Mouse (Mus musculus) spleen, adult 2 months (tissue): ENCODE results near the gene 4930470P17Rik. TPM values are rescaled to one million over a fixed set of nuclear protein-coding genes. Genes with fewer than 3 reads are reported as not detected.

ENCODE experiments used
- DNase-seq, 2 experiments: peaks; one replicate each; pipeline versions ENCODE4 v3.0.0 to v3.0.0-alpha.2; 2012 to 2021; ENCODE audit warnings: low spot score in 2 of 2, low read depth in 1 of 2
- H3K27ac ChIP-seq: fragments of 200-500 bp; 2 replicates; pipeline ENCODE4 v1.5.1; 2012; ENCODE audit warnings: low read length, inconsistent platforms; ENCODE audit not compliant: insufficient read depth
- H3K27me3 ChIP-seq: fragments of 200-500 bp; 2 replicates; pipeline ENCODE4 v1.6.1; 2012; ENCODE audit warnings: mild to moderate bottlenecking, moderate library complexity, low read length, inconsistent platforms; ENCODE audit not compliant: control insufficient read depth, insufficient read depth
- H3K36me3 ChIP-seq: fragments of 200-500 bp; 2 replicates; pipeline ENCODE4 v1.6.1; 2012; ENCODE audit warnings: mild to moderate bottlenecking, low read length, inconsistent platforms; ENCODE audit not compliant: control insufficient read depth, insufficient read depth
- H3K4me1 ChIP-seq: fragments of 200-500 bp; 2 replicates; pipeline ENCODE4 v1.6.1; 2011; ENCODE audit warnings: inconsistent platforms; ENCODE audit not compliant: control insufficient read depth, insufficient read depth, insufficient read length
- H3K4me3 ChIP-seq: fragments of 200-500 bp; 2 replicates; pipeline ENCODE4 v1.5.1; 2011; ENCODE audit warnings: mild to moderate bottlenecking, inconsistent platforms; ENCODE audit not compliant: insufficient read depth, insufficient read length; ENCODE audit errors: extremely low read depth
- CTCF ChIP-seq: fragments of 200-500 bp; IDR thresholded peaks from 2 replicates; pipeline ENCODE4 v1.5.1; 2011; ENCODE audit warnings: mild to moderate bottlenecking, inconsistent platforms; ENCODE audit not compliant: insufficient read depth, insufficient read length, insufficient replicate concordance; ENCODE audit errors: extremely low read depth
- POLR2A ChIP-seq: fragments of 200-500 bp; IDR thresholded peaks from 2 replicates; pipeline ENCODE4 v1.6.1; 2011; ENCODE audit warnings: low read depth, low read length, inconsistent platforms
- WGBS: fragments of 180-500 bp; shearing (Covaris S2); methylation state at CpG from one replicate; pipeline ENCODE4 v1.1.7; 2018; 5-methylcytosine and 5-hydroxymethylcytosine counted together
- polyA plus RNA-seq: library from polyadenylated mRNA; depleted of rRNA; stranded (reverse); fragments of >200 nt; gene quantifications from 2 replicates; pipeline ENCODE4 v1.2.3, GENCODE M21; 2012

The 4930470P17Rik gene
- polyA plus RNA-seq, 1 experiment = not detected

DNA sequence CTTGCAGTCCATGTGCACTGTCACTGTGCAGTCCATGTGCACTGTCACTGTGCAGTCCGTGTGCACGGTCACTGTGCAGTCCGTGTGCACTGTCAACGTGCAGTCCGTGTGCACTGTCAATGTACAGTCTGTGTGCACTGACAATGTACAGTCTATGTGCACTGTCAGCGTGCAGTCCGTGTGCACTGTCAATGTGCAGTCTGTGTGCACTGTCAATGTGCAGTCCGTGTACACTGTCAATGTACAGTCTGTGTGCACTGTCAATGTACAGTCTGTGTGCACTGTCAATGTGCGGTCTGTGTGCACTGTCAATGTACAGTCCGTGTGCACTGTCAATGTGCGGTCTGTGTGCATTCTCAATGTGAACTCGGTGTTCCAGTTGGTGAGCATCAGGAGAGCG is 17.1 kb downstream of the 4930470P17Rik start:
- H3K4me3 ChIP-seq = no peak overlapping the region
- H3K36me3 ChIP-seq = no peaks in the 10 kb centered on the region
- no peak for TF ChIP-seq CTCF
- TF ChIP-seq POLR2A = no peak
- H3K27ac ChIP-seq = no peak overlapping the region
- 91% methylated on average over 13 of the region's 13 CpGs for WGBS
- no peaks in the 10 kb centered on the region for H3K4me1 ChIP-seq
- DNase-seq = no peak
- no peaks in the 10 kb centered on the region for H3K27me3 ChIP-seq

- Histone ChIP-seq H3K27ac (no peak overlapping the region), H3K36me3 (no peaks in the 10 kb centered on the region), H3K27me3 (no peaks in the 10 kb centered on the region), H3K4me3 (no peak overlapping the region), H3K4me1 (no peaks in the 10 kb centered on the region)
- no peak for DNase-seq
- TF ChIP-seq CTCF = no peak
- no peak for TF ChIP-seq POLR2A
- WGBS = 89% methylated on average over 10 of the region's 10 CpGs
These were observed 22.3 kb downstream of the 4930470P17Rik start for GRCm38 (mm10) chr2:170579551-170579950.

GRCm38 (mm10) chr2:170578588-170578987 is 23.2 kb downstream of the 4930470P17Rik start:
- Histone ChIP-seq H3K4me1 (no peaks in the 10 kb centered on the region), H3K27me3 (no peaks in the 10 kb centered on the region), H3K27ac (no peak overlapping the region), H3K36me3 (no peaks in the 10 kb centered on the region), H3K4me3 (no peak overlapping the region)
- WGBS = 83% methylated on average over 5 of the region's 5 CpGs
- no peak for DNase-seq
- no peak for TF ChIP-seq CTCF
- no peak for TF ChIP-seq POLR2A

GRCm38 (mm10) chr2:170577502-170577901 is 24.3 kb downstream of the 4930470P17Rik start:
- no peak for DNase-seq
- Histone ChIP-seq H3K27ac (no peak overlapping the region), H3K36me3 (no peaks in the 10 kb centered on the region), H3K27me3 (no peaks in the 10 kb centered on the region), H3K4me1 (no peaks in the 10 kb centered on the region), H3K4me3 (no peak overlapping the region)
- TF ChIP-seq CTCF (no peak), POLR2A (no peak)
- WGBS = 40% methylated on average over 3 of the region's 3 CpGs

- WGBS = 89% methylated on average over 12 of the region's 12 CpGs
- DNase-seq = no peak
- H3K27ac ChIP-seq = no peak overlapping the region
- TF ChIP-seq CTCF (no peak), POLR2A (no peak)
- no peak overlapping the region for H3K4me3 ChIP-seq
- H3K27me3 ChIP-seq = no peaks in the 10 kb centered on the region
- no peaks in the 10 kb centered on the region for H3K4me1 ChIP-seq
- H3K36me3 ChIP-seq = no peaks in the 10 kb centered on the region
These were observed 25.7 kb downstream of the 4930470P17Rik start for GRCm38 (mm10) chr2:170576077-170576476.

DNA sequence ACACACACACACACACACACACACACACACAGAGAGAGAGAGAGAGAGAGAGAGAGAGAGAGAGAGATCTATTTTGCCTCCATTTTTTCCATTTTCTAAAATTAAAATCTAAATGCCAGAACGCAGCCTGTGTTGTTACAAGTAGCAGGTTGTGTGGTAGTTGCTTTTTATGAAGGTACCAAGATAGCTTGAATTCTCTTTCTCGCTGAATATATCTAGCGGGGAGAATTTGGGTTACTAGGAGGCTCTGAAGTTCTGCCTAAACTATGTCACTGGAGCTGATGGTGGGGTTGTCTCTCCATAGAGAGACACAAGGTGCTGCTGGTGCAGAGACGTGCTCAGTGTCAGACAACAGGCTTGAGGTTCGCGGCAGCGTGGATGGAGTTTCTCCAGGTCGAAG is 36.8 kb downstream of the 4930470P17Rik start:
- no peak overlapping the region for H3K4me3 ChIP-seq
- no peaks in the 10 kb centered on the region for H3K27me3 ChIP-seq
- 89% methylated on average over 8 of the region's 8 CpGs for WGBS
- no peak for DNase-seq
- H3K27ac ChIP-seq = no peak overlapping the region
- no peaks in the 10 kb centered on the region for H3K36me3 ChIP-seq
- no peak for TF ChIP-seq CTCF
- TF ChIP-seq POLR2A = no peak
- H3K4me1 ChIP-seq = no peaks in the 10 kb centered on the region

- no peak for DNase-seq
- Histone ChIP-seq H3K4me3 (no peak overlapping the region), H3K27ac (no peak overlapping the region), H3K27me3 (no peaks in the 10 kb centered on the region), H3K36me3 (no peaks in the 10 kb centered on the region), H3K4me1 (no peaks in the 10 kb centered on the region)
- 87% methylated on average over 15 of the region's 15 CpGs for WGBS
- TF ChIP-seq POLR2A = no peak
- TF ChIP-seq CTCF = no peak
These were observed 37.6 kb downstream of the 4930470P17Rik start for GRCm38 (mm10) chr2:170563956-170564855.
